Mouse (Mus musculus) thymus, postnatal 14 days (tissue): ENCODE measurements around the gene Prtn3.

Source experiments
- DNase-seq: peaks from one replicate; pipeline ENCODE4 v3.0.0; 2021

The Prtn3 gene

DNA sequence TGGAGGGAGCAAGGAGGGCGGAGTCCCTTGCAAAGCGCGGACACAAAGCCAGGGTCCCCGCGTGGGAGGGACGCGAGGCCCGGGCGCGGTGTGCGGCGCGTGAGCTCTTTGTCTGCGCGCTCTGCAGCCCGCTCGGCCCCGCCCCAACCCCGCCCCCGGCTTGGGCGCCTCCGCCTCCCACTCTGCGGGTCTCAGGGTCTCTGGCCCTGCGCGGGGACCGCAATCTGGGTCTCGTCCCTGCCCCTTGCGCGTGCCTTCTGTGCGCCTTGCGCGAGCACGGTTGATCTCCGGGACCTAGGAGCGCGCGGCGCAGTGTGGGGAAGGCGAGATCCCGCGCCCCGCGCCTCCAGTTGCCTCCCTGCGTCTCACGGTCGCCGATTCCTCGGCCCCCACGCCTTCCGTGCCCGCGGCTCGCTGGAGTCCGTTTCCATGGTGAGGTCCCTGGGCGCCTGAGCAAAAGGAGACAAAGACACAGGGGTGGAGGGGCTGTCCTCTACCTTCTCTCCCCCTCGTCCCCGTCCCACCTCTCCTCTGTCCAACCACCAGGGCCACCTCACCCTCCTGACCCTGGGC, at the start of gene Prtn3, which contains the start of gene Plppr3:
Gene Prtn3 (plus strand): TSS at position 187 of the 573 bp plus-strand sequence.
Gene Plppr3 (minus strand): TSS at position 345 of the 573 bp plus-strand sequence.
- peak; percentile 20 for DNase-seq

DNA sequence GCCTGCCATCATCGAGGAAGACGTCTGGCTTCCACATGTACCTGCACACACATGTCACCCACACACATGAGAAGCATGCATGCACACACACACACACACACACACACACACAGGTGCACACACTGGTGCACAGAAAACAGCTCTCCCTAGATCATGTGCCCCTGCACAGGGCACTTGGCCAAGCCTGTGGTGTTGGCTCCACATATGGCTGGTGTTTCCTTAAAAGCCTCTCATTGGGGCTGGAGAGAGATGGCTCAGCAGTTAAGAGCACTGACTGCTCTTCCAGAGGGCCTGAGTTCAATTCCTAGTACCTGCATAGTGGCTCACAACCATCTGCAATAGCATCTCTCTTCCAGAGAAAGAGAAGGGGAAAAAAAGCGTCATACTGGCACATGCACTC, 42.7 kb upstream of the Prtn3 start:
- no peak for DNase-seq

DNA sequence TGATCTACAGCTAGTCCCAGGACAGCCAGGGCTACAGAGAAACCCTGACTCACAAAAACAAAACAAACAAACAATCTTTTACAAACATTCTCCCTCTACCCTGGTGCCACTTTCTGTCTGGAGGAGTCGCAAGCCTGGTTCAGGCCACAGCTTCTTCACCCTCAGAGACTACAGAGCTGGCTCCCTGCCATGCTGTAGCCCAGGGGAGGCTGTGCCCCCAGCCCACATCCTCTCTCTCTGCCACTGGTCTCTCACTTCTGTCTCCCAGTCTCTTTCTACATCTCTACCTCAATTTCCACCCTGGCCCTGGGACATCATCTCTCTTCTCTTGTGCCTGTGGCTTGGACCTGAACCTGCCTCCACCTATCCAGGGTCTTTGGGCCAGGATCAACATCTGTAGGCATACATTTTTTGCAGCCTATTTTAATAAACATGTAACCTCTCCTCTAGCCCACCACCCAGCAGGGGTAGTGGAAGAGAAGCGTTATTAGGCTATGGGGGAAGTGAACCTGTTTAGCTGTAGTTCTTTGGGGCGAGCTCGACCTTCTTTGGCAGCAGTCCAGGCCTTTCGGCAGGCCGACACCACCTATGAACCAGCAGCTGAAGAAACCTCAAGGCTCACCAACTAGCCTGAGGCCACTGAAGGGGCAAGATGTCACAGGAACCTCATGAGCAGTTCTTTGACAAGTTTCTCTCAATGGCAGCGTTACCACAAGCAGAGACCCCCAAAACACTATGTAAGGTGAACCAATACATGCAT, 42.1 kb upstream of the Prtn3 start:
- peak; percentile 52 for DNase-seq

DNA sequence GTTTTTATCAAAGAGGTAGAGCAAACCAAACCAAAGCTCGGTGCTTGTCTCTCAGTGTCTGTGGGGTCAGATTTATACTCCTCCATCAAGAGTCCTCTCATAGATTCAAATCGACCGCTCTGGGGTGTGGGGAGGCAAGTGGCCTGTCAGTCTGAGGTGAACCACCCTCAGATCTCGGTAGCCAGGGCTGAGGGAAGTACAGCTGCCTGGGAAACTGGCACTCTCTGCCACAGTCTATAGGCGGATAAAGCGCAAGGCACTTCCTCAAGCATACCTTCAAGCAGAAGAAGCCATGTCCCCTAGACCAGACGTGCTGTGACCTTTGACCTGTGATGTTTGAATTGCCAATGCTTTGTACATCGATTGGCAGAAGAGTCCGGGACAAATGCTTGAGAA, 41.5 kb upstream of the Prtn3 start:
- DNase-seq: no peak

DNA sequence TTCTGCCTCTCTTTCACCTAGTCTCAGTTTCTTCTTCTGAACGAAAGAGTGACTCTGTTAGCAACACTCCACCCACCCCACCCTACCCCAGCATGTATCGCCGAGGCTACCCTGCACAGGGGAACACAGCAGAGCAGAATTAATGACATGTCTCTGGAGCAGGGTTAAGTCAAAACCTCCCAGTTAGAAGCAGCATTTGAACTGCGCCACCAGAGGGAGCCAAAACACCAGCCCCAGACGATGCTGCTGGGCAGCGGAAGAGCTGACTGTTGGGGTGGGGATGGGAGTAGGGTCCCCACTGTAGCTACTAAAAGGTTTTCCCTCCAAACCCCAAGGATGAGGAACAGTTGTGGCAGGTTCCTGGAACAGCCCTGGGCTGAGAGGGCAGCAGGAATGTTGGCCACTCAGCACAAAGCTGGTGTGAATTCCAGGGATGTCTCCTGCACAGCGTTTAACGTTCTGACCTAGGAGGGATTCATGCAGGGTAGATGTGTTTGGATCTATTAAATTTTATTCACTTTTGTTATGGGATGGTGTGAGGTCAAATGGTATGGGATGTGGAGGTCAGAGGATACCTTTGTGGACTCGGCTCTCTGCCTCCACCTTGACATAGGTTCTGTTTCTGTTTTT, 39.4 kb upstream of the Prtn3 start:
- peak; percentile 87 for DNase-seq

DNA sequence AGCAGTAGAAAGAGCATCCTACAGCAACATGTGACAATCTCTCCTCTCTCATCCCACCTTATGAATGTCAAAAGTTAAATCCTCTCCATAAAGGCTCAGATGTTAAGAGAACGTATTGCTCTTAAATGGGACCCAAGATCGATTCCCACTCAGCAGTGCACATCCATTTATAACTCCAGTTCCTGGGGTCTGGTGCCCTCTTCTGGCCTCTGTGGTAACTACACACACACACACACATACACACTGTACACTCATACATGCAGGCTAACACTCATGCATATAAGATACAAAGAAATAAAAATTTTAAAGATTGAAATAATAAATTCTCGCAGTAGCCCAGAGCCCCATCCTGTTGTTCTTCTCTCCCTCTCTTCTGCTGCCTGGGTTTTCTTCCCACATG, 37.4 kb upstream of the Prtn3 start:
- DNase-seq: no peak

DNA sequence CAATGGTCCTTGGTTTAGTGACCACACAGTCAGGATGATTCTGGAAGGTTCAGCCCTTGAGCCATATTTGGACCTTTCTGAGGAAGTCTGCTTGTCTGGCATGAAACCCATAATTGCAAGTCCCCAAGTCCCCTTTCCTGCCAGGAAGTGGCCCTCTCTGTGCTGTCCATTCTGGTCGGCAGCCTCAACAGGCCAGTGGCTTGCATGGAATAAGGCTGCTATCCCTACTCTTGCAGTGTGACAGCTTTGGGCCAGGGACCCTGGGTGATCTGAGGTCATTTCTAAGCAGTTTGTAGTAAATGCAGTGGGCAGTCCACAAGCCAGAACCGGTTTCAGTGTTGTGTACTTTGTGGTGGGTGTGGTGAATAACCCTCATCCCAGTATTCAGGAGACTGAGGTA, 36.1 kb upstream of the Prtn3 start:
- no peak for DNase-seq

DNA sequence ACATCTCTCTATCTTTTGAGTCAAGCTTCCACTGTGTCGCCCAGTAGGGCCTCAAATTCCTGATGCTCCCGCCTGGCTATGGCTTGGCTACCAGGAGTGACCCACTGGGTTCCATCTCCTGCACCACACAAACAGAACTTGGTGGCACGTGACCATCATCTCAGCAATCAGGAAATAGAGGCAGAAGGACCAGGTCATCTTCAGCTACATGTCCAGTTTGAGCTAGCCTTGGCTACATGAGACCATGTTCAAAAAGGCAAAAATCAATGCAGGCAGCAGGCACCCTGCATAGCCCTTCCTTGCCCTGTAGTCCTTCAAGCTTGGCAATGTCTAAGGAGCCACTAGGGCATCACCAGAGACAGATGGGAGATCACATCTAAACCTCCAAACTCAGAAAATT, 34.2 kb upstream of the Prtn3 start:
- no peak for DNase-seq

DNA sequence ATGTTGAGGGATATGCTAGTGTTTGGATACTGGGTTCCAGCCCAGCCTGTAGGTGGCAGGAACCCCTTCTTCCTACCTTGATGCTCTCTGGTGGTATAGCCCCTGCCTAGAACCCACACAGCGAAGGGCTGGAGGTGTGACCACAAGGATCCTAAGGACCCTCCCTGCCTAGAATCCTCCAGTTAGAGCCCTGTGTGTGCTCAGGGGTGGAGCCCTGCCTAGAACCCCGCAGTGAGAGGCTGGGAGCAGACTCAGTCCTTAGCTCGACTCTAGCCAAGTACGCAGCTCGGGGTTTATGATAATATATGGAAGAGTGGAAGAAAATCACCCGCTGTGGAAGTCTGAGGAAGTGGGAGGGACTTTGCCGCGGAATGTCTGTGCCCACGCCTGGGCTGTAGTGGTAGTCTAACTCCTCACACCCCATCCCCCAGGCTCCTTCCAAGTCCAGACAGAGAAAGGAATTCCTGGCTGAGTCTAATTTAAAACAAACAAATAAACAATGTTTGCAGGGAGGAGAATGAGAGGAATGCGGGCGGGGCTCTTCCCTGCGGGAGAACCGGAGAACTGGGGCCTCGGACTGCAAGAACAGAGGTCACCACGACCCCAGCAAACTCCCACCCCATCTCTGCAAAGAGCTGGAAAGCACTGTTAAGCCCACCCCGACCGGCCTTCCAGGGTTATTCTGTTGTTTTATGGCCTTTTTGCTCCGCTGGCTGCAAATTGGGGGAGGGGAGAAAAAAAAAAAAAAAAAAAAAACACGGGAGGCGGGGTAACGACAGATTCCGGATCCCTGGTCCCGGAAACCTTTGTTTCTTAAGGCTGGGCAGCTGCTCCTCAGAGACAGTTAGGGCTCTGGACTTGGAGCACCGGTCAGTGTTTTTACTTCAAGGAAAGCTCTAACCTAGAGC, 33.4 kb upstream of the Prtn3 start:
- peak; percentile 51 for DNase-seq

DNA sequence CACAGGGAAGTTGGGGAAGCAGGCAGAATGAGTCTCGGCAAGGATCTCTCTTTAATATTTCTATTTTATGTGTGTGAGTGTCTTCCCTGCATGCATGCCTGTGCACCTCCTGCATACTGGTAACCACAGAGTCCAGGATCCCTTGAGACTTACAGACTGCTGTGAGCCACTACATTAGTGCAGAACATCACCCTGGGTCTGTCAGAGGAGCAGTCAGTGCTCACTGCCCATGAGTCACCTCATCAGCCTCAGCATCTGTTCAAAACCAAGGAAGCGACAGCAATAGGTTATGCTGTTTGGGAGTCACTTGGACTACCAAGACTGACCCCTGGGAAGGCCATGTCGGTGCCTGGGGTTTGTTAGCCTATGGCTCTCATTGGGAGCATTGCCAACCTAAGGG, 32.0 kb upstream of the Prtn3 start:
- DNase-seq: no peak

DNA sequence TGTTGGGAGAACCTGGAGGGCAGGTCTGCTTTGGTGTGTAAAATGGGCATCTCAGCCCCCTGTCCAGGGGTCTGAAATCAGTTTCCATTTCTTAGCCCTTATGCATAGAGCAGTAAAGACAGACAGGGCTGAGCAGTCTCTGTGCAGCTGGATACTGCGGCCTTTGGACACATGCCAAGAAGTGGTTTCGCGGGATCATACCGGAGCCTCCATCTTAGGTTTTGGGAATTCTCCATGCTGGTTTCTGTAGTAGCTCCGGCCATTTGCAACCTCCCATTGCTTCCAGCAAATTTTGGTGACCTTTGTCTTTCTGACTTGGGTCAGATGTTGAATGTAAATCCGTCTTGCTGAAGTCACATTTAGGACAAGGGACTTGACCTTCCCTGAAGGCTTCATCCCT, 30.8 kb upstream of the Prtn3 start:
- no peak for DNase-seq

DNA sequence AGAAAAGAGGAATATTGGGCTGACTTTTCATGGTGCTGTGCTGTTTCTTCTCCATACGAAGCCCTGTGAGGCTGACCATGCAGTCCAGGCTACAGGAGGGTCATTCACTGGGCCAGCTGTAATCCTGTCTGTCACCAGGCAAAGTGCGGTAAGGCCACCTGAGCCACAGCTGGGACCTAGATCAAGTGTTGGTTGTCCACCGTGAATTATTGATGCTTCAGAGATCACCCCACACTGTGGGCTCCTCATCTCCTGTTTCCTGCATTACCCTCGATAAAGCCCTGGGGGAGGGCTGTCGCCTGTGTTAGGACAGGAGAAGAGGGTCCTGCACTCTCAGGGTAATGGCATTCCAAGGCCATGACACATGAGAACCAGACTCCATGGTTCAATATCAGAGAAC, 27.7 kb upstream of the Prtn3 start:
- no peak for DNase-seq

DNA sequence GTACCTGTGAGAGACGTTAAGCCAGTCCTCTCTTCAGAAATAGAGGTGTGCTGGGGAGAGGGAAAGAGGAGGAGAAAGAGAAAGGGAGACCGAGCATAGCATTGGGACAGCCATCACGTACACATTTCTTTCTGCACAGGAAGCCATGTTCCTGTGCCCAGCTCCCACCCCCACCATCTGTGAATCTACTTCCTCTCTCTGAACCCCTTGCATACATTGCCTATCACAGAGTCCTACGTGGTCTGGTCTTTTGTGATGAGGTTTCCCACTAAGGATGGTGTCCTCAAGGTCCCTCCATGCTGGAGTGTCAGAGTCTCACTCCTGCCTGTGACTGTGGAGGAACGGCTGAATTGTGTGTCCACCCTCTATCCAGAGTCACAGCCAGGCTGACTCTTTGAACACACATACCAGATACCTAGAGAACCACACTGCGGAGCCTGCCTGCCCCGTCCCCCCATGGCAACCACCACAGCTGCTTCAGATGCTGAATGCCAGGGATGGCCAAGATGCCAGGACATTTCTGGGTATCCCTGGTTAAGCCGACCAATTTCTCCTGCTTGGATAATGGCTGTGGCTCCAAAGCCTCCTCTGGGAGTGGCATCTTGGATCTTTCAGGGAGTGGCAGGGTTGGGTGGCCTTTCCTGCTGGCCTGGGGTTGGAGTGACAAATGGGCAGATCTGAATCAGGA, 24.2 kb upstream of the Prtn3 start:
- DNase-seq: peak; percentile 66

DNA sequence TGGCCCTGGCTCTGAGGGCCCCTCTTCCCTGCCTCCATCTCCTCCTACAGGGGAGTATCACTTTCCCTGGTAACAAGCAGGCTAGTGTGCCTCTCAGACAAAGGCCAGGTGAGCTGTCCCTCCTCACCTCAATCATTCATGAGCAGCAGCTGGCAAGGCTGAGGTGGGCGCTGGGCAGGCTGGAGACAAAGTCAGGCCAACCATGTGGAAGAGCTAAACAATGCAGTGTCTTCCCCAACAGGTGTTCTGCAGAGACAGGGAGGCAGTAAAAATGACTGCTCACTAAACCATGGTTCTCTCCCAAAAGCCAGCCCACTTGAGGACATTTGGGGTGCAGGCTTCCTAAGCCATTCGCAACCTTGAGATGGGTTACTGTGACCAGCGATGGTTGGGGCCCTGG, 22.6 kb upstream of the Prtn3 start:
- no peak for DNase-seq

DNA sequence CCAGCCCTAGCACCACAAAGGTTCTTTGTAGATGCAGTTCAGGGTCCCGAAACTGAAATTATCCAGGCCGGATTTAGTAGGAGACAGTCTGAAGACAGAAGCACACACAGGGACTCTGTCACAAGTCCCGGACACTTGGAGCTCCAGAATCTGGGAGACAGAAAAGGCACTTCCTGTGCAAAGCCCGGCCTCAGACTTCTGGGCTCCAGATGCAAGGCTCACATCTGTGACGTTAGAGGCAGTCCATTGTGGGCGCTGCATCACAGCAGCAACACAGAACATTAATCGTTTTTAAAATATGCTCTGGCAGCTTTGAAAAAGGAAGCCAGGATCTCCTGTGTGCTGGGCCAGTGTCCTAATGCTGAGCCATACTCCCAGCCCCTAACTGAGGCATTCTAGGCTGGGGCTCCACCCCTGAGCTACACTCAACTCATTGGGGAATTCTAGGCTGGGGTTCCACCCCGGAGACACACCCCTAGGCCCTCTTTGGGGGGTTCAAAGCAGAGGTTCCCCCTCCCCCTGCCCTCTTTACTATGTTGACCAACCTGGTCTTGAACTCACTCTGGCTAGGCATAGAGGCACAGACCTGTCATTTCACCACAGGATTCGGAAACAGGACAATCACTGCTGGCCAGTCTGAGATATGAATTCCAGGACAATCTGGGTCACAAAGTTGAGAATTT, 22.0 kb upstream of the Prtn3 start:
- DNase-seq: peak; percentile 54

DNA sequence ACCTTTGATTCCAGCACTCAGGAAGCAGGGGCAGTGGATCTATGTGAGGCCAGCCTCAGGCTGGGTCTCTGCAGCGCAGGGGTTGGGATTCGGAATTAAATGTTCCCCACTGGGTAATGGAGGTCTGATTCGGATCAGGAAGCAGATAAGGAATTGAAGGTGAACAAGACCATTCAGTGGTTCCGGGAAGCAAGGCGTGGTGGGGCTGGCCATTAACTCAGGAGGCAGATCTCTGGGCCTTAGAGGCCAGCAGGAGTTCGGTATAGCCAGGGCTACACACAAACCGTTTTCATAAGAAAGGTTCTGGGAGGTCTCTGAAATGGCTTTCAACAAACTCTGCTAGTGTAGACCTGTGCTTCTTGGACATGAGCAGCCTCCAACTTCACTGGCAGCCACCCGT, 21.4 kb upstream of the Prtn3 start:
- peak; percentile 16 for DNase-seq

DNA sequence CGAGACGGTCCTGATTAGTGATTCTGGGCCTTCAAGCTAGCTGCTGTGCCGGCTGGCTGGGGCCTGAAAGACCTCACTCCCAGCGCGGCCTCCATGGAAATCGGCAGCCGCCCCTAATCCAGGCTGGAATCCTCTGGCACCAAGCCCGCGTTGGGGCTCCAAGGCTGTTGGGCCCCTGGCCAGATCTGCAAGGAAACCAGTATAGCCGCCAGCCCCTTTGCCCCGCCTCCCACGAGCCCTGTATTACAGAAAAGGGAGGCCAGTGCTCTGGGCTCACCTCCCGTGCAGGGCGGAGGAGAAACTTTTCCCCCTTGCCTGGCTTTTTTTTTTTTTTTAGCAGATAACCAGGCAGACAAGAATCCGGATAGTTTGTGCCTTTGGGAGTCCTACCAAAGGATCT, 20.9 kb upstream of the Prtn3 start:
- DNase-seq: peak; percentile 73

DNA sequence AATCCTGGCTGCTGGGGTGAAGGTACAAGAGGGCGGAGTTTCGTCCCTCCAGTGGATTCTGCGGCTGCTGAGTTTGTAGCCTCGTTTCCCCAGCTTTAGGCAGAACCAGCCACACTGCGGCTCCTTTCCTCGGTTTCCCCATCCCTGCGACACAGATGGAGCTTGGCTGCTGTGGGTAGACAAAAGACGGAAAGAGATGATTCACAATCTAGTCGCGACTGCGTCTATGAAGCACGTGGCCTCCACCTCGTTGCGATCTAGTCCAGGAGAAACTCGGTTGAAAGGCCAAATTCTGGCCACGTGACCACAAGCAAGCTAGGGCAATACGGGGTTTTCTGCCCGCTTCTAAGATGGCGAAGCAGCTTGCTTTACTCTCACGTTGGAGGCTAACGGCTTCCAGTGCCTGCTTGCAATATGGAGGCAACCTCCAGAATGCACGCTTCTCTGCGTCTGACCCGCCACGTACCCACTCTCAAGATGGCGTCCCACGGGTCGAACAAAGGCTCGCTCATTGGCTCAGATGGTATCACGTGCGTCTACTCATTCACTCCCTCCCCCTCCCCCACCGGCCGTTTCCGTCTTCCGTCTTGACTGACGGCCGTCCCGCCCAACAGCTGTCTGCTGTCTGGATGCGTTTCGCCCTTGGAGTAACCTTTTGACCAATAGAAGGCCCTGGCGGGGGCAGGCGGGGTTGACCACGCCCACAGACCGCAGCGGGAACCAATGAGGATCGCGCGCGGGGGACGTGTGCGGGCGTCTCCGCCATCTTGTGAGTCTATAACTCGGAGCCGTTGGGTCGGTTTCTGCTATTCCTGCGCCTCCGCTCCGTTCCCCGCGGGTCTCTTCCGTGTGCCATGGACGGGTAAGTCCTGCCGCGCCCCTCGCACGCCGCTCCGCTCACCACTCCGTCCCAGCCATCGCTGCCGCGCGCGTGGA, 20.1 kb upstream of the Prtn3 start, which contains the start of gene Ptbp1:
Gene Ptbp1 (plus strand): TSS at position 568 of the 936 bp plus-strand sequence.
- DNase-seq: peak; percentile 99

DNA sequence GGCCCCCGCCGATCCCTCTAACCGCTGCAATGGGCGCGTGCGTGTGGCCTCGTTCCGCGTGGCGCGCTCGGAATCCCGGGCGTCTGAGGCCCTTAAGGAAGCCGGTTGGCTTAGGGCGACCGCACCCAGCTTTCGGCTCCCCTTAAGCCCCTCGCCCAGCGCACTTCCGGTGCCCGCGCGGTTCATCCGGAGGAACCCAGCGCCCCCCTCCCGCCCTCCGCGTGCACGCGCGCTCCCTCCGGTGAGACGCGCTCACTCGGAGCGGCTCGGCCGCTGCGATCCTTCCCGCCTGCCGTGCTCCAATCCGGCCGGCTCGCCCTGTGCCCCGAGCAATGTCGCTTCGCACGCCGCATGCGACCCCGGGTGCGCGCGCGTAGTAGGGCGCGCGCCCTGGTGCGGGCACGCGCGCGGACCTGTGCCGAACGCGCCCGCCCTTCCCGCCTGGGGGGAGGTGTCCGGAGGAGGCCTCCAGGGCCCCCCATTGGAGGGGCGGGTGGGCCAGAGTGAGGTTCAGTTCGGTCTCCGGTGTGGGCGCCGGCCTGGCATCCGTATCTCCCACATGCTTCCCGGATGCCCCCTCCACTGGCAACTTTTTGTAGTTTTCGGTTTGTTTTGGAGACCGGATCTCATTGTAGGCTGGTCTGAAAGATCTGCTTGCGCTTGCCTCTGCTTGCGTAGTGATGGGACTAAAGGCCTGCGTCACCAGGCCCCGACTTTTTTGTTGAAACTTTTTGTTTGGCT, 19.3 kb upstream of the Prtn3 start:
- DNase-seq: peak; percentile 89
